Mouse (Mus musculus): ENCODE measurements around the gene Rad9a. TPM values are rescaled to one million over a fixed set of nuclear protein-coding genes. Genes with fewer than 3 reads are reported as not detected.

Rad9a gene
- polyA plus RNA-seq, 1 experiment from 2014 or later, result 14.3 TPM

DNA sequence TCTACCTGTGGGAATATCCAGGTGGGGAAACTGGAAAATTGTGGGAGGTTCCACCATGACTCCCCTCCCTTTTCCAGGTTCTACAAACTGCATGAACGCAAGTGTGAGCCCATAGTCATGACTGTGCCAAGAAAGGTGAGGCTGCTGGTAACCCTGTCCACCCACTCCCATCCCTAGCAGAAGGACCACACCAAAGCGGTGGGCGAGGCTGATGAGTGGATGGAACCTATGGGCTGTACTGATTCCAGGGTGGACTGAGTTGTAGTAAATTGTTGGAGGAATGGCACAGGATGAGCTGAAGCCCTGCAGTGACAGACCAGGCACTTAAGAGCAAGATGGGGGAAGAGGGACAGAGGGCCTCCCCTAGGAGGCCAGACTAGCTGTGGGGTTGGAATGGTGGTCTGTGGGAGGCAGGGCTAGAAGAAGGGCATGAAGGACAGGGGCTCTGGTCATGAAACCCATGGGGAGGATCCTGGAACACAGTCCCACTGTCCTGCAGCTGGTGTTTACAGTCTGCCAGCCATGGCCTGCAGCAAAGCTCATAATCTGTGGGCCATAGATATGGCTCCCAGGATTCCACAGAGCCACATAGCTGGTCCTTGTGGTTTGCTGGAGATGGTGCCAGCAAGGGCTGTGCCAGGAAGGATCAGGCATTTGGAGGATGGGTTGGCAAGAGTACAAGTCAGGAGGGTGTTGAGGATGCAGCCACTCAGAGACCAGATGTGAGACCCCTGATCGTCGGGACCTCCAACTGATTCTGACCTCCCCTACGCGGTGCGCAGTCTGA is 48.8 kb downstream of the Rad9a start:
- no peak overlapping the region for H3K4me2 ChIP-seq (replicated peaks; ENCODE audit: low read depth, low read length)
- H3K27me3 ChIP-seq (replicated peaks; ENCODE audit: insufficient read depth, low read length), result no peaks in the 10 kb centered on the region
- peaks cover 13% of the 10 kb centered on the region; the same call in 1 of the 2 replicates for H3K36me3 ChIP-seq (ENCODE audit: insufficient read depth, low read length)
- H3K27ac ChIP-seq (ENCODE audit: low read length), result no peak overlapping the region
- no peak overlapping the region for H3K4me3 ChIP-seq (ENCODE audit: low read depth, low read length)
- DNase-seq (ENCODE audit: low spot score), result no peak
- TF ChIP-seq CTCF (IDR thresholded peaks at IDR 0.05) (no peak), EP300 (IDR thresholded peaks at IDR 0.05) (no peak)
- WGBS, result 78% methylated on average over 8 of the region's 8 CpGs
- no peaks in the 10 kb centered on the region for H3K9me3 ChIP-seq (ENCODE audit: low read length)
- ATAC-seq, result no peak
- H3K4me1 ChIP-seq (ENCODE audit: insufficient read depth, low read depth, low read length), result peaks cover 10% of the 10 kb centered on the region; the same call in 1 of the 2 replicates
- H3K9ac ChIP-seq (replicated peaks; ENCODE audit: low read depth), result no peak overlapping the region

- H3K4me3 ChIP-seq (ENCODE audit: low read depth, low read length), result no peak overlapping the region
- TF ChIP-seq CTCF (IDR thresholded peaks at IDR 0.05) (no peak), EP300 (IDR thresholded peaks at IDR 0.05) (no peak)
- DNase-seq (ENCODE audit: low spot score) (no peak), ATAC-seq (no peak)
- H3K27ac ChIP-seq (ENCODE audit: low read length), result no peak overlapping the region
- H3K27me3 ChIP-seq (replicated peaks; ENCODE audit: insufficient read depth, low read length), result no peaks in the 10 kb centered on the region
- H3K4me1 ChIP-seq (ENCODE audit: insufficient read depth, low read depth, low read length), result peaks cover 12% of the 10 kb centered on the region; the same call in 1 of the 2 replicates
- no peak overlapping the region for H3K4me2 ChIP-seq (replicated peaks; ENCODE audit: low read depth, low read length)
- H3K9ac ChIP-seq (replicated peaks; ENCODE audit: low read depth), result no peak overlapping the region
- no peaks in the 10 kb centered on the region for H3K9me3 ChIP-seq (ENCODE audit: low read length)
- WGBS, result 86% methylated on average over 5 of the region's 5 CpGs
- peaks cover 9% of the 10 kb centered on the region; the same call in 1 of the 2 replicates for H3K36me3 ChIP-seq (ENCODE audit: insufficient read depth, low read length)
Measured at GRCm38 (mm10) chr19:4151898-4152297, 49.6 kb downstream of the Rad9a start.

DNA sequence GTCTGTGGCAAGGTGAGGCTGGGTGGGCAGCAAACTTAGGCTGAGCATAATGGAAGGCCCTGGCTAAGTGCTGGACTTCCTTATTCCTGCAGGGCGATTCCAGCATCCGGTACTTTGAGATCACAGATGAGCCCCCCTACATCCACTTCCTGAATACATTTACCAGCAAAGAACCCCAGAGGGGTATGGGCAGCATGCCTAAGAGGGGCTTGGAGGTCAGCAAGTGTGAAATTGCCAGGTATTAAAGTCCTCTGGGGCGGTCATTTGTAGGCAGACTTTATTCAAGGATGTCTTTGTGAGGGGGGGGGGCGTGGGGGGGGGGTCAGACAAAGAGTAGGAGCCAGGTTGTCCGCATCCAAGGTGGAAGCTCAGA is 50.0 kb downstream of the Rad9a start:
- Histone ChIP-seq H3K27ac (ENCODE audit: low read length) (no peak overlapping the region), H3K4me3 (ENCODE audit: low read depth, low read length) (no peak overlapping the region), H3K4me1 (ENCODE audit: insufficient read depth, low read depth, low read length) (peaks cover 12% of the 10 kb centered on the region; the same call in 1 of the 2 replicates), H3K9ac (replicated peaks; ENCODE audit: low read depth) (no peak overlapping the region), H3K36me3 (ENCODE audit: insufficient read depth, low read length) (peaks cover 5% of the 10 kb centered on the region; the same call in 1 of the 2 replicates), H3K27me3 (replicated peaks; ENCODE audit: insufficient read depth, low read length) (no peaks in the 10 kb centered on the region), H3K9me3 (ENCODE audit: low read length) (no peaks in the 10 kb centered on the region), H3K4me2 (replicated peaks; ENCODE audit: low read depth, low read length) (no peak overlapping the region)
- 70% methylated on average over 5 of the region's 5 CpGs for WGBS
- DNase-seq (ENCODE audit: low spot score) (no peak), ATAC-seq (no peak)
- no peak for TF ChIP-seq CTCF (IDR thresholded peaks at IDR 0.05)
- TF ChIP-seq EP300 (IDR thresholded peaks at IDR 0.05), result no peak

DNA sequence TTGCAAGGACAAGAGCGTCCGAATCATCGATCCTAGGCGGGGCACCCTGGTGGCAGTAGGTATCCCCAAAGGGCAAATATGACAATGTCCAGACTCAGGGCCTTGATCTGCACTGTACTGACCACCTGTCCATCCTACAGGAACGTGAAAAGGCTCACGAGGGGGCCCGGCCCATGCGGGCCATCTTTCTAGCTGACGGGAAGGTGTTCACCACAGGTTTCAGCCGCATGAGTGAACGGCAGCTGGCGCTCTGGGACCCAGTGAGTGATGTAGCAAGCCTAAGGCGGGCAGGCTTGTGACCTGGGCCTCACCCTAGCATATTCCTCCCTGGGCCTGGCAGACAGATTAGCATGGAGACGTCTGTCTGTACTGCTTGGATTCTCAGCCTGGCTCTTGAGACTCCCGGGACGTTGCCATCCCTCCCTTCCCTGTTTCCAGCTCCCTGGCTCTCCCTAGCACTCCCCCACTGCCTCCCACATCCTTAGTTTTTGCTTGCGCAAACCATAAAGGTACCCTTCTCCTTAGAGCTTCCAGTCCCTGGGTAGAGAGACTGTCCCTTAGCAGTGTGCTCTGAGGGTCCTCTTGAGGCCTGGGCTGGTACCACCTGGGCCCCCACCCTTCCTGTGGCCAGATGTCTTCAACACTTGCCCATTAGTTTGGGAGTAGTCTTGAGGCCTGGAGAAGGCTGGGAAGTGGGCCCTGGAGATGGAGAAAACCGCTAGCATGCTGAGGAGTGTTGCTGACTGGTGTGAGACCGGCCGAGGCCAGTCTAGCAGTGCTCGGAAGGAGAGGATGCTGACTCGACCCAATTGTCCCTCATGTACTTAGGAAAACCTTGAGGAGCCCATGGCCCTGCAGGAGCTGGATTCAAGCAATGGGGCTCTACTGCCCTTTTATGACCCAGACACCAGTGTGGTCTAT is 50.6 kb downstream of the Rad9a start:
- no peak overlapping the region for H3K27ac ChIP-seq (ENCODE audit: low read length)

GRCm38 (mm10) chr19:4149764-4150461 is 51.5 kb downstream of the Rad9a start:
- H3K9me3 ChIP-seq (ENCODE audit: low read length), result no peaks in the 10 kb centered on the region
- no peak overlapping the region for H3K4me3 ChIP-seq (ENCODE audit: low read depth, low read length)
- H3K4me1 ChIP-seq (ENCODE audit: insufficient read depth, low read depth, low read length), result peaks cover 12% of the 10 kb centered on the region; the same call in 1 of the 2 replicates
- DNase-seq (ENCODE audit: low spot score) (no peak), ATAC-seq (no peak)
- 92% methylated on average over 17 of the region's 17 CpGs for WGBS
- H3K36me3 ChIP-seq (ENCODE audit: insufficient read depth, low read length), result peaks cover 3% of the 10 kb centered on the region; the same call in 1 of the 2 replicates
- H3K9ac ChIP-seq (replicated peaks; ENCODE audit: low read depth), result no peak overlapping the region
- no peak overlapping the region for H3K27ac ChIP-seq (ENCODE audit: low read length)
- TF ChIP-seq EP300 (IDR thresholded peaks at IDR 0.05) (no peak), CTCF (IDR thresholded peaks at IDR 0.05) (no peak)
- H3K27me3 ChIP-seq (replicated peaks; ENCODE audit: insufficient read depth, low read length), result no peaks in the 10 kb centered on the region
- H3K4me2 ChIP-seq (replicated peaks; ENCODE audit: low read depth, low read length), result peak overlapping the region; percentile 79; the same call in 1 of the 2 replicates

More for the DNA sequence above, 50.6 kb downstream of the Rad9a start:
- H3K4me3 ChIP-seq (ENCODE audit: low read depth, low read length), result no peak overlapping the region
- no peak overlapping the region for H3K4me2 ChIP-seq (replicated peaks; ENCODE audit: low read depth, low read length)
- no peak for ATAC-seq
- H3K9me3 ChIP-seq (ENCODE audit: low read length), result no peaks in the 10 kb centered on the region
- no peak overlapping the region for H3K9ac ChIP-seq (replicated peaks; ENCODE audit: low read depth)
- H3K27me3 ChIP-seq (replicated peaks; ENCODE audit: insufficient read depth, low read length), result no peaks in the 10 kb centered on the region
- TF ChIP-seq EP300 (IDR thresholded peaks at IDR 0.05) (no peak), CTCF (IDR thresholded peaks at IDR 0.05) (no peak)
- no peak for DNase-seq (ENCODE audit: low spot score)
- H3K4me1 ChIP-seq (ENCODE audit: insufficient read depth, low read depth, low read length), result peaks cover 12% of the 10 kb centered on the region; the same call in 1 of the 2 replicates
- H3K36me3 ChIP-seq (ENCODE audit: insufficient read depth, low read length), result peaks cover 3% of the 10 kb centered on the region; the same call in 1 of the 2 replicates
- 88% methylated on average over 22 of the region's 22 CpGs for WGBS

Measured in lung, postnatal 0 days (tissue).